Mouse (Mus musculus) MEL (cell line): Measurements from ENCODE around the gene Ksr1.

ENCODE experiments used
- CHD1 ChIP-seq: IDR thresholded peaks from 2 replicates; pipeline ENCODE4 v1.6.1; 2012; ENCODE audit warnings: low read depth, mild to moderate bottlenecking, inconsistent platforms, low read length, improper control_type of control experiment
- CHD2 ChIP-seq: IDR thresholded peaks from 2 replicates; pipeline ENCODE4 v1.6.1; 2011; ENCODE audit warnings: low read length, improper control_type of control experiment
- CTCF ChIP-seq, 3 experiments: IDR thresholded peaks in 2 of 3; conservative IDR thresholded peaks in 1 of 3; 2 replicates each; pipeline ENCODE4 v1.5.1; 2011 to 2012; ENCODE audit warnings: low read length in 3 of 3, low read depth in 2 of 3, mild to moderate bottlenecking in 2 of 3, improper control_type of control experiment in 1 of 3, inconsistent platforms in 1 of 3, mixed read lengths in 1 of 3, moderate library complexity in 1 of 3; ENCODE audit not compliant: control insufficient read depth in 1 of 3, insufficient read depth in 1 of 3, poor library complexity in 1 of 3, severe bottlenecking in 1 of 3
- ELF1 ChIP-seq: IDR thresholded peaks from 2 replicates; pipeline ENCODE4 v1.6.1; 2014; ENCODE audit warnings: low read depth, mild to moderate bottlenecking, inconsistent platforms, low read length, improper control_type of control experiment, moderate library complexity
- GABPA ChIP-seq: IDR thresholded peaks from 2 replicates; pipeline ENCODE4 v1.6.1; 2012; ENCODE audit warnings: low read depth, mild to moderate bottlenecking, inconsistent platforms, low read length, improper control_type of control experiment, moderate library complexity
- JUND ChIP-seq: IDR thresholded peaks from 2 replicates; pipeline ENCODE4 v1.6.1; 2011; ENCODE audit warnings: low read depth, mild to moderate bottlenecking, improper control_type of control experiment, low read length
- KAT2A ChIP-seq: conservative IDR thresholded peaks from 2 replicates; pipeline ENCODE4 v1.6.1; 2012; ENCODE audit warnings: low read depth, low read length, improper control_type of control experiment, inconsistent platforms
- POLR2AphosphoS2 ChIP-seq: IDR thresholded peaks from 2 replicates; pipeline ENCODE4 v1.6.1; 2011; ENCODE audit warnings: low read length, improper control_type of control experiment
- TBP ChIP-seq: IDR thresholded peaks from 2 replicates; pipeline ENCODE4 v1.8.0; 2011; ENCODE audit warnings: low read depth, low read length, improper control_type of control experiment
- TCF12 ChIP-seq: IDR thresholded peaks from 2 replicates; pipeline ENCODE4 v1.6.1; 2014; ENCODE audit warnings: low read depth, mild to moderate bottlenecking, inconsistent platforms, low read length, improper control_type of control experiment, moderate library complexity
- UBTF ChIP-seq: IDR thresholded peaks from 2 replicates; pipeline ENCODE4 v1.6.1; 2012; ENCODE audit warnings: low read depth, mild to moderate bottlenecking, inconsistent platforms, low read length, improper control_type of control experiment, moderate library complexity, borderline replicate concordance; ENCODE audit not compliant: insufficient read depth
- USF1 ChIP-seq: IDR thresholded peaks from 2 replicates; pipeline ENCODE4 v1.6.1; 2014; ENCODE audit warnings: low read depth, mild to moderate bottlenecking, inconsistent platforms, low read length, improper control_type of control experiment, moderate library complexity

GRCm38 (mm10) chr11:79104096-79104495 lies 42.1 kb downstream of the Ksr1 start:
- TF ChIP-seq JUND: no peak
- no peak for TF ChIP-seq CTCF (IDR thresholded peaks at IDR 0.05 in 2 of 3, conservative IDR thresholded peaks at IDR 0.05 in 1 of 3; ENCODE audit: control insufficient read depth in 1 of 3, insufficient read depth in 1 of 3, low read depth in 2 of 3, low read length in 3 of 3, poor library complexity in 1 of 3, severe bottlenecking in 1 of 3)
- TF ChIP-seq USF1: no peak
- no peak for TF ChIP-seq GABPA
- no peak for TF ChIP-seq ELF1
- TF ChIP-seq UBTF: no peak
- TF ChIP-seq TBP: no peak
- no peak for TF ChIP-seq POLR2AphosphoS2
- no peak for TF ChIP-seq TCF12
- no peak for TF ChIP-seq KAT2A
- TF ChIP-seq CHD1: no peak
- TF ChIP-seq CHD2: no peak
